Mouse (Mus musculus) activated CD4-positive, CD25-positive, alpha-beta regulatory T cell, adult 9 weeks (primary cell): ENCODE data around the gene Rc3h2. TPM values are rescaled to one million over a fixed set of nuclear protein-coding genes. Genes with fewer than 3 reads are reported as not detected.

ENCODE experiments used
- polyA plus RNA-seq: library from polyadenylated mRNA; unstranded; fragments of 100-300 nt; shearing (Covaris generic); gene quantifications from one replicate; pipeline ENCODE4 v1.2.1, GENCODE M21; 2017

Rc3h2 gene
- polyA plus RNA-seq = 25.0 TPM

DNA sequence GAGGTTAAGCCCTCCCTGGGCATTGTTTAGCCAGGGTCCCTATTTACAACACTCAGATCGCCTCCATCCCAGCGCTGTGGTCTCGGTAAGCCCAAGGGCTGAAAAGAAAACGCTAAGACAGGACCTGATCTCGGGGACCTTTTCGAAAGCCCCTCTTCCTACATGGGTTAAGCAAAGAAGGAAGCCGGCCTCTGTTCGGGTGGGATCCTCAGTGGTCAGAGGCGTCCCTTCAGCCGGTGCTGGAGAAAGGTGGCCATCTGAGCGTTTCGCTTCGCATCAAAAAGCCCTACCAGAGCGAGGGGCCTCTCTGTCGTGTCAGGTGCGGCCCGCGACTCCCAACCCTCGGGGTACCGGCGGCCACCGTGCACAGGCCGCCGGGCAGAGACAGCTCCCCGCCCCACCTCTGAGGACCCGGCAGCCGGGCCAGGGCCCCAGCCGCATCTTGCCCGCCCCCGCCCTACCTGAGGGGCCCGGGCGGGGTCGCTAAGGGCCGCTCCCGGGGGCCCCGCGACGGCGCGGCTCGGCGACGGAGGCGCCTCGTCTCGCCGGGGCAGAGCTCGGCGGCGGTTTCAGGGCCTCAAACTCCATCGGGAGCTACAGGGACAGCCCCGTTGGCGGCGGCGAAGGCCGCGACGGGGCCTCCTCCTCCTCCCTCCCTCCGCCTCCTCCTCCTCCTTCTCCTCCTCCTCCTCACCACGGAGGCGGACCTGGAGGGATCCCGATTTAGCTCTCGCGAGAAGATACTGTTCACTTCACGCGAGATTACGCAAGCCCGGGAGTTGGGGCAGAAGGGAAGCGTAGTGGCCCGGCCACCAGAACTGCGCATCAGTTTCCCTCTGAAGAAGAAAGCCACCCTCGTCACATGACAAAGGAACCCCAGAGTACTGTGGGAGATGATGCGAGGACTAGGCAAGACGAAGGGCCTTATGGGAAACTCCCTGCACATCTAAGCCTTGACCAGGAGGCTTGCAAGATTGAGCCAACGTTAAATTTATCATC, at the start of gene Rc3h2:
Gene Rc3h2, minus strand, starts transcription at position 598 of the 999 bp plus-strand sequence.

DNA sequence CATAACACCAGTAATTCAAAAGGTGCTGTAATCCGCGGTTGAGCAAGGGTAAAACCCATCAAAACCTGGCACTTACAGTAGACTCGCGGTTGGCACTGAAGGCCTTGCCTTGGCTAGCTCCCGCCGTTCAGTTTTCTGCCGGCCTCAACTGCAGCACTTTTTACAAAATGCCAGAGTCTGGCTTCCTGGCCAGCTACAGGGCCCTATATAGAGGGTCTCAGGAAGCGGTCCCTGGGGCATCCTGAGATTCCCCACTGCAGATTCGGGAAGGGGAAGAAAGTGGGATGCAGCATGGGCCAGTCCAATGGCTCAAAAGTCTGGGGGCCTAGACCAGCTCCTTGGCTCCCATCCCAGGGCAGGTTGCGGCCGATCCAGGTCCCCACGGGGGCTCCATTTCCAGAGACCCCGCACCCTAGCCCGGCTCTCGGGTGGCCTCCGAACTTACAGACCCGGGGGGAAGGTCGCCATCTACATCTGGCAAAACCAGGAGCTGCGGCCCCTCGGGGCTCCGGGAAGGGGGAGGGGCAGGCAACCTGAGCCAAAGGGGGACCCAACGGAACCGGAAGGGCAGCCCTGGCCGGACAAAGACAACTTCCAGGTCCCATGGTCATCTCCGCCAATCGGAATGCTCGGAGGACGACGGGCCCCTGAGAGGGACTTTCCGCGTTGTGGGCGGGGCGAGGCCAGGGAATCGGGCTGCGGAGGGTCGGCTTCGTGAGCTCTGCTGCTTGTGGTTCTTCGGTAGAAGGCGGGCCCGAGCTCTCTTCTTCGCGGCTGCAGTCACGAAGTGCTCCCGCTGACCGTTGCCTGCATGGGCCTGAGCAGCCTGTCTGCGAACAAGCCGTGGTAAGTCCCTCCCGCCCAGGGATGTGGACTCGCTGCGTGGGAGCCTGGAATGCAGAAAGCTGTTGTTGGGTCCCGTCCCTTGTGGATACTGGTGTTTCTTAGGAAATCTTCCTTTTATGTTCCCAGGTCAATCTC, 20.2 kb upstream of the Rc3h2 start, which contains the start of the genes Zbtb26, Zbtb6 and Rabgap1:
Gene Zbtb26, minus strand, starts transcription at position 525 of the 981 bp plus-strand sequence.
Gene Zbtb6, minus strand, starts transcription at position 561 of the 981 bp plus-strand sequence.
Gene Rabgap1, plus strand, starts transcription at position 669 of the 981 bp plus-strand sequence.

DNA sequence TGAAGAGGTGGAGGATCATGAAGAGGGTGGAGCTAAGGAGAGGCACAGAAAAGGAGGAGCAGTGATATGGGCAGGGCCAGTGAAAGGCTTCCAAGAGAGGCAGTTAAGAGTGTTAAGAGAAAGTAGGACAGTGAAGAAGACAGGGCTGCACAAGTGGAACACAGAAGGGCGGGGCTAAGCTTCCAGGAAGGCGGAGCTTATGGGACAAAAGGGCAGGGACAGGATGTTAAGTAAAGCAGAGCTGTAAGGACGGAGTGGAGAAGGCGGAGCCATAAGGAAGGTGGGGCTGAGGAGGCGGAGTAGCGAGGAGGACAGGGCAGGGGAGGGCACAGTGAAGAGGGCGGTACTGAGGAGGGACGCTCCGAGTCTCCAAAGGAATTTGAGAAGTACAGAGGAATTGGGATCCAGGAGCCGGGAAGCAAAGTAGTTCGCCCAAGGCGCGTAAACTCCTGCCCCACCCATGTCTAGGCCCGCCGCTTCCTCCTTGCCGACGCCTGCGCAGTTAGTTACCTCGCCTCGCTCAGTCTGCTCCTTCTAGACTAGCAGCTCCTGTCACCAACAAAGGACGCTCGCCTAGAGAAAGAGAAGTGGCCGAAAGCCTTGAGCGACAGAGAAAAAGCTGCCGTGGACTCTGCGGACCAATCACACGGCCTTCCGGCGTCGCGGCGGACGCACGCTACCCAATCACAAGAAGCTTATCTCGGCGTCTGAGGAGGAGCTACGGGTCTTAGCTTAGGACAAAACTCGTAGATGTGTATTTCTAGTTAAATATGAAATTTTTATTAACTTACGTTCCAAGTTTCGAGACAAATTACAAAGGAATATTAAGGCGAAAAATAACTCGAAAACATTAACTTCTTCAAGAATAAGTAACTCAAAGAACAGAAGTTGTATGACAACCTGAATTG, 63.8 kb downstream of the Rc3h2 start, which contains the start of gene Pdcl:
Gene Pdcl, minus strand, starts transcription at position 700 of the 908 bp plus-strand sequence.

DNA sequence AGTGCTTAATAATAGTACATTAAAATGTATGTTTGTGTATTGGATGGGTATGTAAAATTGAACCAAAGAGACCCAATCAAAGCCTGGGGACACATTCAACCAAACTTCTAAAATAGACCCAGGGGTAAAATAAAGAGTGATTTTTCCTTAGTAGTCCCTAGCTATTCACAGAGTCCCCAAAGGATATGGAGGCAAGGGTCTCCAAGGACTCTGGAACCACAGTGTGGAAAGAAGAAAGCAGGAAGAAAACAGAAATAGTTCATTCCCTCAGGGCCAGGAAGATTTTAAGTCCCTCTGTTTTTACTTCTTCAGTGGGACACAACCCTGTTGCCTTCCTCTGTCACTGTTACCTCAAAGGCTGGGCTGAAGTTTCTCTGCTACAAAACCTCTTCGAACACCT, 96.5 kb downstream of the Rc3h2 start, which contains the start of gene Olfr368:
Gene Olfr368, plus strand, starts transcription at position 301 of the 400 bp plus-strand sequence.

Other genes starting within 250 kb of the Rc3h2 start
- gene Olfr365, start 234.7 kb downstream of the Rc3h2 start, polyA plus RNA-seq = not detected
- gene Olfr366, start 211.3 kb downstream of the Rc3h2 start, polyA plus RNA-seq = not detected
- gene Olfr368, start 96.4 kb downstream of the Rc3h2 start, polyA plus RNA-seq = not detected
- 33.7 TPM for gene Pdcl, start 63.6 kb downstream of the Rc3h2 start, polyA plus RNA-seq
- gene Zbtb26, start 20.2 kb upstream of the Rc3h2 start, polyA plus RNA-seq = 6.4 TPM
- gene Zbtb6, start 20.3 kb upstream of the Rc3h2 start, polyA plus RNA-seq = 7.4 TPM
- gene Rabgap1, start 20.4 kb upstream of the Rc3h2 start, polyA plus RNA-seq = 73.0 TPM
- 1.2 TPM for gene Gpr21, start 93.4 kb upstream of the Rc3h2 start, polyA plus RNA-seq